In genomic region chr7:99429786-99430185, GRCm38 (mm10) we compare ENCODE assay signal across 12 mouse cellular contexts. TPM values are rescaled to one million over a fixed set of nuclear protein-coding genes. Genes with fewer than 3 reads are reported as not detected.
A peak's percentile ranks its signal among the peaks of the same experiment; 100 is the strongest.
DNase-seq lines count a peak whose midpoint lies in the region; ATAC-seq and TF ChIP-seq lines count a peak whose summit lies in the region.
"Had no signal": no experiment of that assay in that cellular context is flagged by ENCODE, and none has a peak within 500 bp of the region (broad histone marks: within the 10 kb centered on the region; RNA-seq: fewer than 3 reads in every experiment).

No protein-coding gene starts in this region.

- no peak for ATAC-seq in intestine, embryonic 16.5 days
- ATAC-seq in intestine, postnatal 0 days, result no peak
- peak; percentile 41 for ATAC-seq in midbrain, embryonic 15.5 days (replicated peaks)
- ATAC-seq in megakaryocyte progenitor cell, adult 5-6 weeks (replicated peaks; ENCODE audit: poor library complexity), result no peak
- ATAC-seq in erythroid progenitor cell, adult 5-6 weeks (replicated peaks; ENCODE audit: low FRiP score, poor library complexity, severe bottlenecking), result no peak

- TF ChIP-seq EP300 in CH12.LX (IDR thresholded peaks at IDR 0.05; ENCODE audit: low read length), result no peak

- no peak overlapping the region for H3K4me3 ChIP-seq in intestine, embryonic 16.5 days (ENCODE audit: low read length)
- H3K4me3 ChIP-seq in intestine, postnatal 0 days (ENCODE audit: low read depth, low read length), result no peak overlapping the region
- H3K4me3 ChIP-seq in CH12.LX (replicated peaks in 1 of 3; ENCODE audit: low read depth in 2 of 3, low read length in 2 of 3, poor library complexity in 1 of 3), result no peak overlapping the region
- no peak overlapping the region for H3K4me3 ChIP-seq in midbrain, embryonic 15.5 days

- H3K27me3 ChIP-seq in intestine, embryonic 16.5 days (replicated peaks; ENCODE audit: control insufficient read depth, insufficient read depth, low read length), result no peaks in the 10 kb centered on the region
- H3K27me3 ChIP-seq in intestine, postnatal 0 days (replicated peaks; ENCODE audit: control insufficient read depth, insufficient read depth, low read length), result no peaks in the 10 kb centered on the region
- H3K27me3 ChIP-seq in CH12.LX (replicated peaks), result no peaks in the 10 kb centered on the region
- no peaks in the 10 kb centered on the region for H3K27me3 ChIP-seq in midbrain, embryonic 15.5 days (replicated peaks)

- H3K79me2 ChIP-seq in CH12.LX (replicated peaks; ENCODE audit: control insufficient read depth, extremely low read depth, insufficient read depth, poor library complexity, severe bottlenecking), result no peaks in the 10 kb centered on the region

- peaks cover 15% of the 10 kb centered on the region for H3K4me1 ChIP-seq in intestine, embryonic 16.5 days (ENCODE audit: control insufficient read depth, insufficient read depth, low read length)
- 0 out of 2 replicates have a peak, but pooled peaks cover under 1% of the 10 kb centered on the region for H3K4me1 ChIP-seq in intestine, postnatal 0 days (replicated peaks; ENCODE audit: control insufficient read depth, insufficient read depth, low read length)
- peaks cover 55 to 94% of the 10 kb centered on the region in 2 experiments for H3K4me1 ChIP-seq in CH12.LX (ENCODE audit: control insufficient read depth in 1 of 2, insufficient read depth in 2 of 2)
- H3K4me1 ChIP-seq in midbrain, embryonic 15.5 days, result peaks cover 40% of the 10 kb centered on the region

- no peak overlapping the region for H3K9ac ChIP-seq in intestine, embryonic 16.5 days (ENCODE audit: low read depth, low read length)
- H3K9ac ChIP-seq in intestine, postnatal 0 days (ENCODE audit: low read depth, low read length), result no peak overlapping the region
- no peak overlapping the region for H3K9ac ChIP-seq in CH12.LX (ENCODE audit: insufficient read depth, low read depth)
- H3K9ac ChIP-seq in midbrain, embryonic 15.5 days, result no peak overlapping the region

- dilution Hi-C loops in CH12.LX (cut with MboI; ENCODE audit: extremely low pct_ligation_motif_present, extremely low pct_unique_long_range_greater_than_20kb, low sequenced_read_pairs), result no loop called here

- WGBS in intestine, embryonic 16.5 days, result 61% methylated on average over 6 of the region's 6 CpGs
- WGBS in intestine, postnatal 0 days, result 70% methylated on average over 6 of the region's 6 CpGs
- 26% methylated on average over 6 of the region's 6 CpGs for WGBS in midbrain, embryonic 15.5 days

- TF ChIP-seq CTCF in intestine, postnatal 0 days (IDR thresholded peaks at IDR 0.05; ENCODE audit: low read depth), result no peak
- TF ChIP-seq CTCF in CH12.LX (conservative IDR thresholded peaks at IDR 0.05 in 1 of 2, IDR thresholded peaks at IDR 0.05 in 1 of 2; ENCODE audit: low read depth in 2 of 2, low read length in 2 of 2), result no peak

- no peak for TF ChIP-seq RAD21 in CH12.LX (IDR thresholded peaks at IDR 0.05; ENCODE audit: low read depth, low read length)

- no peaks in the 10 kb centered on the region for H3K9me3 ChIP-seq in intestine, embryonic 16.5 days (ENCODE audit: control insufficient read depth, low read length)
- no peaks in the 10 kb centered on the region for H3K9me3 ChIP-seq in intestine, postnatal 0 days (ENCODE audit: control insufficient read depth)
- H3K9me3 ChIP-seq in CH12.LX (replicated peaks; ENCODE audit: low read length), result no peaks in the 10 kb centered on the region
- H3K9me3 ChIP-seq in midbrain, embryonic 15.5 days, result no peaks in the 10 kb centered on the region

- in situ Hi-C loops in CH12.LX (cut with MboI; ENCODE audit: low pct_ligation_motif_present, low pct_unique_long_range_greater_than_20kb, low sequenced_read_pairs), result no loop called here

- no peaks in the 10 kb centered on the region for H3K36me3 ChIP-seq in intestine, embryonic 16.5 days (ENCODE audit: control insufficient read depth, insufficient read depth, low read length)
- peaks cover 3% of the 10 kb centered on the region; the same call in 1 of the 2 replicates for H3K36me3 ChIP-seq in intestine, postnatal 0 days (ENCODE audit: control insufficient read depth, insufficient read depth)
- peaks cover 0 to 17% of the 10 kb centered on the region in 2 experiments for H3K36me3 ChIP-seq in CH12.LX (replicated peaks in 1 of 2; ENCODE audit: control insufficient read depth in 1 of 2, insufficient read depth in 1 of 2, low read length in 1 of 2)
- H3K36me3 ChIP-seq in midbrain, embryonic 15.5 days (replicated peaks), result no peaks in the 10 kb centered on the region

- no peak for TF ChIP-seq POLR2A in CH12.LX (IDR thresholded peaks at IDR 0.05; ENCODE audit: low read depth, low read length)

- H3K4me2 ChIP-seq in intestine, embryonic 16.5 days (ENCODE audit: low read depth, low read length), result no peak overlapping the region
- H3K4me2 ChIP-seq in intestine, postnatal 0 days (replicated peaks; ENCODE audit: low read depth), result no peak overlapping the region
- no peak overlapping the region for H3K4me2 ChIP-seq in CH12.LX (ENCODE audit: insufficient read depth, low read depth, poor library complexity, severe bottlenecking)
- no peak overlapping the region for H3K4me2 ChIP-seq in midbrain, embryonic 15.5 days
- H3K4me2 ChIP-seq: liver, embryonic 11.5 days had no signal

- 0 out of 2 replicates have a peak overlapping the region, but pooled peaks have one; percentile 21 for H3K27ac ChIP-seq in intestine, embryonic 16.5 days (ENCODE audit: low read length)
- H3K27ac ChIP-seq in intestine, postnatal 0 days (ENCODE audit: low read depth, low read length), result no peak overlapping the region
- peak overlapping the region; percentile 67; the same call in 1 of the 2 replicates for H3K27ac ChIP-seq in CH12.LX (ENCODE audit: insufficient read depth, low read depth)
- peak overlapping the region; percentile 46; the same call in 1 of the 2 replicates for H3K27ac ChIP-seq in midbrain, embryonic 15.5 days

- DNase-seq in CH12.LX (ENCODE audit: extremely low read depth) (no peak), R1 (ENCODE audit: low read depth, low spot score) (peak; percentile 44)
- DNase-seq in embryo, embryonic 10.5 days (ENCODE audit: low spot score), result no peak
- DNase-seq: cerebellum, adult 18-20 months; layer of hippocampus, adult 9-11 months had no signal

TF ChIP-seq in CH12.LX, 34 proteins besides CTCF, POLR2A, EP300 and RAD21:
- TF ChIP-seq JUN (IDR thresholded peaks at IDR 0.05; ENCODE audit: insufficient read depth, low read depth, low read length) (no peak), ELF1 (IDR thresholded peaks at IDR 0.05; ENCODE audit: low read depth, low read length) (no peak), CHD2 (IDR thresholded peaks at IDR 0.05; ENCODE audit: low read length) (0 out of 2 replicates have a peak, but pooled peaks have one; percentile 28), MAX (IDR thresholded peaks at IDR 0.05; ENCODE audit: low read length) (0 out of 2 replicates have a peak, but pooled peaks have one; percentile 22)

RNA-seq across cellular contexts. Expression of gene Klhl35, which starts 36.0 kb away (rescaled TPM):
- polyA plus RNA-seq in intestine, embryonic 16.5 days (2015; fragmentation: Nextera tagmentation; extraction: Ambion mirVana), result 0.15 and 0.17 TPM in 2 replicates
- 0.76 and 1.1 TPM in 2 replicates for polyA plus RNA-seq in intestine, postnatal 0 days (2015; fragmentation: Nextera tagmentation; extraction: Ambion mirVana)
- total RNA-seq in CH12.LX (2012; rRNA removed), result not detected in 2 replicates
- total RNA-seq in CH12.LX (2014; rRNA removed), result not detected in 2 replicates
- polyA plus RNA-seq in CH12.LX (2012; ENCODE audit: insufficient read length, low read depth), result not detected in 2 replicates
- polyA plus RNA-seq in midbrain, embryonic 15.5 days (2015; fragmentation: Nextera tagmentation; extraction: Ambion mirVana), result 7.1 and 7.5 TPM in 2 replicates
- 0.79 and 1.0 TPM in 2 replicates for total RNA-seq in megakaryocyte progenitor cell, adult 5-6 weeks (2015)
- 1.2 TPM in 2 replicates for total RNA-seq in megakaryocyte progenitor cell, adult 5-6 weeks (2017)
- total RNA-seq in erythroid progenitor cell, adult 5-6 weeks (2015; ENCODE audit: low replicate concordance), result not detected in 2 replicates
- not detected in 2 replicates for total RNA-seq in erythroid progenitor cell, adult 5-6 weeks (2017; ENCODE audit: low replicate concordance)

RNA-seq across cellular contexts. Expression of gene Gdpd5, which starts 48.6 kb away (rescaled TPM):
- 17.1 and 17.5 TPM in 2 replicates for polyA plus RNA-seq in intestine, embryonic 16.5 days (2015; fragmentation: Nextera tagmentation; extraction: Ambion mirVana)
- polyA plus RNA-seq in intestine, postnatal 0 days (2015; fragmentation: Nextera tagmentation; extraction: Ambion mirVana), result 15.7 and 16.9 TPM in 2 replicates
- total RNA-seq in CH12.LX (2012; rRNA removed) (7.5 and 9.1 TPM in 2 replicates), CH12.LX (2014; rRNA removed) (2.4 and 2.8 TPM in 2 replicates)
- 7.0 and 9.0 TPM in 2 replicates for polyA plus RNA-seq in CH12.LX (2012; ENCODE audit: insufficient read length, low read depth)
- polyA plus RNA-seq in midbrain, embryonic 15.5 days (2015; fragmentation: Nextera tagmentation; extraction: Ambion mirVana), result 51.8 and 53.3 TPM in 2 replicates
- 0.10 TPM in 1 of 2 replicates, not detected in the other for total RNA-seq in megakaryocyte progenitor cell, adult 5-6 weeks (2015)
- total RNA-seq in megakaryocyte progenitor cell, adult 5-6 weeks (2017), result 0.08 TPM in 1 of 2 replicates, not detected in the other
- not detected in 2 replicates for total RNA-seq in erythroid progenitor cell, adult 5-6 weeks (2015; ENCODE audit: low replicate concordance)
- not detected in 2 replicates for total RNA-seq in erythroid progenitor cell, adult 5-6 weeks (2017; ENCODE audit: low replicate concordance)
- total RNA-seq: granulocyte monocyte progenitor cell, adult 5-6 weeks had no signal

RNA-seq across cellular contexts. Expression of gene Rps3, which starts 53.8 kb away (rescaled TPM):
- polyA plus RNA-seq in intestine, embryonic 16.5 days (2015; fragmentation: Nextera tagmentation; extraction: Ambion mirVana), result 775 and 816 TPM in 2 replicates
- 531 and 541 TPM in 2 replicates for polyA plus RNA-seq in intestine, postnatal 0 days (2015; fragmentation: Nextera tagmentation; extraction: Ambion mirVana)
- total RNA-seq in CH12.LX (2012; rRNA removed) (2,320 and 2,484 TPM in 2 replicates), CH12.LX (2014; rRNA removed) (3,699 and 3,874 TPM in 2 replicates)
- 1,738 and 1,898 TPM in 2 replicates for polyA plus RNA-seq in CH12.LX (2012; ENCODE audit: insufficient read length, low read depth)
- polyA plus RNA-seq in midbrain, embryonic 15.5 days (2015; fragmentation: Nextera tagmentation; extraction: Ambion mirVana), result 382 and 405 TPM in 2 replicates
- 1,629 and 1,793 TPM in 2 replicates for total RNA-seq in megakaryocyte progenitor cell, adult 5-6 weeks (2015)
- 2,248 and 2,565 TPM in 2 replicates for total RNA-seq in megakaryocyte progenitor cell, adult 5-6 weeks (2017)
- 386 and 406 TPM in 2 replicates for total RNA-seq in erythroid progenitor cell, adult 5-6 weeks (2015; ENCODE audit: low replicate concordance)
- total RNA-seq in erythroid progenitor cell, adult 5-6 weeks (2017; ENCODE audit: low replicate concordance), result 293 and 564 TPM in 2 replicates
